Mouse (Mus musculus): ENCODE results near the gene Lrrc17. TPM values are rescaled to one million over a fixed set of nuclear protein-coding genes. Genes with fewer than 3 reads are reported as not detected.

Gene Lrrc17
- polyA plus RNA-seq, 1 experiment from 2014 or later: 5.9 TPM

GRCm38 (mm10) chr5:21547005-21547404 is 3.6 kb downstream of the Lrrc17 start:
- Histone ChIP-seq H3K9ac (ENCODE audit: low read depth, low read length) (no peak overlapping the region), H3K27ac (ENCODE audit: low read depth, low read length) (no peak overlapping the region), H3K36me3 (ENCODE audit: control insufficient read depth, insufficient read depth, low read length) (no peaks in the 10 kb centered on the region), H3K27me3 (replicated peaks; ENCODE audit: control insufficient read depth, insufficient read depth, low read length) (no peaks in the 10 kb centered on the region), H3K4me2 (no peak overlapping the region), H3K4me3 (ENCODE audit: low read depth, low read length) (no peak overlapping the region), H3K9me3 (ENCODE audit: control insufficient read depth, low read length) (no peaks in the 10 kb centered on the region), H3K4me1 (replicated peaks; ENCODE audit: control insufficient read depth, insufficient read depth, low read length) (no peaks in the 10 kb centered on the region)
- no peak for ATAC-seq (replicated peaks; ENCODE audit: low FRiP score)
- no peak for DNase-seq (ENCODE audit: low spot score)
- 66% methylated on average over 8 of the region's 8 CpGs for WGBS

DNA sequence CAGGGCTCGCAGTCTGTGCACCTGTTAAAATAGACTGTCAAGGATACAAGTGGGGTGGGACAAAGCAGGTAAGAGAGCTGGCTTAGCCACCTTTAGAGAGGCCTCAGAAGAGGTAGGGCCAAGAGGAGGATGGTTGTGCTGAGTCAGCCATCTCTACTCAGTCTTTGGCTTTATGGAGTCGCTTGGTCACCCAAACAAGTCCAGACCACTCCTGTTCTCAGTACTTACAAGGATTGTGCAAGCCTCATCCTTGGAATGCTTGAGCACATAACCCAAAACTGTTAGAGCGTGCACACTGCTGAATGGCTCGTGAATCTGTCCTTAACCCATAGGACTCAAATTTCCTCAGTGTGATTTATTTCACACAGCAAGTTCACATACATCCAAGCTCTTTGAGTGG is 10.3 kb downstream of the Lrrc17 start:
- 83% methylated on average over 4 of the region's 4 CpGs for WGBS
- H3K9me3 ChIP-seq (ENCODE audit: control insufficient read depth, low read length): no peaks in the 10 kb centered on the region
- no peaks in the 10 kb centered on the region for H3K27me3 ChIP-seq (replicated peaks; ENCODE audit: control insufficient read depth, insufficient read depth, low read length)
- H3K9ac ChIP-seq (ENCODE audit: low read depth, low read length): no peak overlapping the region
- no peak for DNase-seq (ENCODE audit: low spot score)
- no peaks in the 10 kb centered on the region for H3K4me1 ChIP-seq (replicated peaks; ENCODE audit: control insufficient read depth, insufficient read depth, low read length)
- H3K4me2 ChIP-seq: no peak overlapping the region
- no peak for ATAC-seq (replicated peaks; ENCODE audit: low FRiP score)
- no peak overlapping the region for H3K27ac ChIP-seq (ENCODE audit: low read depth, low read length)
- H3K36me3 ChIP-seq (ENCODE audit: control insufficient read depth, insufficient read depth, low read length): no peaks in the 10 kb centered on the region
- no peak overlapping the region for H3K4me3 ChIP-seq (ENCODE audit: low read depth, low read length)

DNA sequence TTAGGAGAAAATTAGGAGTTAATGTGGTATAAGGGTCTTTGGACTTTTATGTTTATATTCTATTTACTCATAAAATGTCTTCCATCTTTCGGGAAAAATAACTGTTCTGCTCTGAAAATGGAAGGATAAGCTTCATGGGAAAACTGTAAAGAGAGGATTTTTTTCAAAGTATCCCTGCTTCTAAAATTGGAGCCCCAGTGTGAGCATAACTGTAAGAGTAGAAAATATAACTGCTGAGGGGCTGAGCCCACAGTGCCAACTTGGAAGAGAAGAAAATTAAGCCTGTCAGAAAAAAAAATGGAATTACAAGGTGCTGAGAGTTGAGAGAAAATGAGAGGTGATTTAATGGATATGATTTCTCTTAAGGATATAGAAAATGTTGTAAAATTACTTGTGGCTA is 11.4 kb downstream of the Lrrc17 start:
- no peak overlapping the region for H3K4me2 ChIP-seq
- H3K9me3 ChIP-seq (ENCODE audit: control insufficient read depth, low read length): no peaks in the 10 kb centered on the region
- no peaks in the 10 kb centered on the region for H3K27me3 ChIP-seq (replicated peaks; ENCODE audit: control insufficient read depth, insufficient read depth, low read length)
- WGBS: 68% methylated on average over 1 of the region's 1 CpGs
- DNase-seq (ENCODE audit: low spot score): no peak
- no peaks in the 10 kb centered on the region for H3K4me1 ChIP-seq (replicated peaks; ENCODE audit: control insufficient read depth, insufficient read depth, low read length)
- no peak overlapping the region for H3K27ac ChIP-seq (ENCODE audit: low read depth, low read length)
- no peak overlapping the region for H3K4me3 ChIP-seq (ENCODE audit: low read depth, low read length)
- no peak overlapping the region for H3K9ac ChIP-seq (ENCODE audit: low read depth, low read length)
- ATAC-seq (replicated peaks; ENCODE audit: low FRiP score): no peak
- H3K36me3 ChIP-seq (ENCODE audit: control insufficient read depth, insufficient read depth, low read length): no peaks in the 10 kb centered on the region

- no peaks in the 10 kb centered on the region for H3K36me3 ChIP-seq (ENCODE audit: control insufficient read depth, insufficient read depth, low read length)
- H3K9ac ChIP-seq (ENCODE audit: low read depth, low read length): no peak overlapping the region
- ATAC-seq (replicated peaks; ENCODE audit: low FRiP score) (no peak), DNase-seq (ENCODE audit: low spot score) (no peak)
- 80% methylated on average over 3 of the region's 3 CpGs for WGBS
- H3K27me3 ChIP-seq (replicated peaks; ENCODE audit: control insufficient read depth, insufficient read depth, low read length): no peaks in the 10 kb centered on the region
- no peaks in the 10 kb centered on the region for H3K9me3 ChIP-seq (ENCODE audit: control insufficient read depth, low read length)
- H3K27ac ChIP-seq (ENCODE audit: low read depth, low read length): no peak overlapping the region
- H3K4me3 ChIP-seq (ENCODE audit: low read depth, low read length): no peak overlapping the region
- H3K4me1 ChIP-seq (replicated peaks; ENCODE audit: control insufficient read depth, insufficient read depth, low read length): no peaks in the 10 kb centered on the region
- no peak overlapping the region for H3K4me2 ChIP-seq
Observed at GRCm38 (mm10) chr5:21556502-21556901, 13.1 kb downstream of the Lrrc17 start.

DNA sequence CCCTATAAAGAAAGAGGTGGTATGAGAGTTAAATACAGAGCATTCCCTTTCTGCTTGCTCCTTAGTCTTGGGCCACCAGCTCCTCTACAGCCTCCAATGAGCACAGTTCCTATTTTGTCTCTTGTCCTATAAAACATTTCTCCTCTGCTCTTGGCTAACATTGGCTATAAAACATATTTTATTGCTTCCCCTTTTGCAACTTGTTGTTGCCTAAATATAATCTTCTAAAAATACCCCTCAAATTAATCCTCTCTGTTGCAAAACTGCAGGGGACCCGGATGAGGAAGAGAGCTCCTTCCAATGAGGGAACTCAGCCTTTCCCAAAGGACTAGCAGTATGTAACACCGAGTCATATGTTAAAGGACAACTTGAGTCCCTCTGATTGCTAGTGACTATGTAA is 20.6 kb downstream of the Lrrc17 start:
- Histone ChIP-seq H3K9ac (ENCODE audit: low read depth, low read length) (no peak overlapping the region), H3K4me2 (no peak overlapping the region), H3K4me3 (ENCODE audit: low read depth, low read length) (no peak overlapping the region), H3K4me1 (replicated peaks; ENCODE audit: control insufficient read depth, insufficient read depth, low read length) (no peaks in the 10 kb centered on the region), H3K27me3 (replicated peaks; ENCODE audit: control insufficient read depth, insufficient read depth, low read length) (no peaks in the 10 kb centered on the region), H3K27ac (ENCODE audit: low read depth, low read length) (no peak overlapping the region), H3K9me3 (ENCODE audit: control insufficient read depth, low read length) (no peaks in the 10 kb centered on the region), H3K36me3 (ENCODE audit: control insufficient read depth, insufficient read depth, low read length) (no peaks in the 10 kb centered on the region)
- DNase-seq (ENCODE audit: low spot score) (no peak), ATAC-seq (replicated peaks; ENCODE audit: low FRiP score) (no peak)
- 68% methylated on average over 2 of the region's 2 CpGs for WGBS

GRCm38 (mm10) chr5:21565392-21566065 is 22.2 kb downstream of the Lrrc17 start:
- Histone ChIP-seq H3K36me3 (ENCODE audit: control insufficient read depth, insufficient read depth, low read length) (no peaks in the 10 kb centered on the region), H3K9me3 (ENCODE audit: control insufficient read depth, low read length) (no peaks in the 10 kb centered on the region), H3K4me1 (replicated peaks; ENCODE audit: control insufficient read depth, insufficient read depth, low read length) (no peaks in the 10 kb centered on the region), H3K27ac (ENCODE audit: low read depth, low read length) (no peak overlapping the region), H3K4me2 (no peak overlapping the region), H3K27me3 (replicated peaks; ENCODE audit: control insufficient read depth, insufficient read depth, low read length) (no peaks in the 10 kb centered on the region), H3K9ac (ENCODE audit: low read depth, low read length) (no peak overlapping the region), H3K4me3 (ENCODE audit: low read depth, low read length) (no peak overlapping the region)
- no peak for ATAC-seq (replicated peaks; ENCODE audit: low FRiP score)
- DNase-seq (ENCODE audit: low spot score): no peak
- WGBS: 88% methylated on average over 9 of the region's 9 CpGs

- DNase-seq (ENCODE audit: low spot score): no peak
Observed at GRCm38 (mm10) chr5:21567784-21568183, 24.4 kb downstream of the Lrrc17 start.

GRCm38 (mm10) chr5:21572764-21573416 is 29.5 kb downstream of the Lrrc17 start:
- no peaks in the 10 kb centered on the region for H3K27me3 ChIP-seq (replicated peaks; ENCODE audit: control insufficient read depth, insufficient read depth, low read length)
- ATAC-seq (replicated peaks; ENCODE audit: low FRiP score) (no peak), DNase-seq (ENCODE audit: low spot score) (no peak)
- no peaks in the 10 kb centered on the region for H3K9me3 ChIP-seq (ENCODE audit: control insufficient read depth, low read length)
- 0 out of 2 replicates have a peak, but pooled peaks cover 5% of the 10 kb centered on the region for H3K4me1 ChIP-seq (replicated peaks; ENCODE audit: control insufficient read depth, insufficient read depth, low read length)
- no peak overlapping the region for H3K9ac ChIP-seq (ENCODE audit: low read depth, low read length)
- H3K4me3 ChIP-seq (ENCODE audit: low read depth, low read length): no peak overlapping the region
- no peak overlapping the region for H3K4me2 ChIP-seq
- WGBS: 70% methylated on average over 3 of the region's 3 CpGs
- H3K36me3 ChIP-seq (ENCODE audit: control insufficient read depth, insufficient read depth, low read length): no peaks in the 10 kb centered on the region
- no peak overlapping the region for H3K27ac ChIP-seq (ENCODE audit: low read depth, low read length)

More at GRCm38 (mm10) chr5:21567784-21568183, 24.4 kb downstream of the Lrrc17 start:
- Histone ChIP-seq H3K27ac (ENCODE audit: low read depth, low read length) (no peak overlapping the region), H3K9me3 (ENCODE audit: control insufficient read depth, low read length) (no peaks in the 10 kb centered on the region), H3K27me3 (replicated peaks; ENCODE audit: control insufficient read depth, insufficient read depth, low read length) (no peaks in the 10 kb centered on the region), H3K4me2 (no peak overlapping the region), H3K36me3 (ENCODE audit: control insufficient read depth, insufficient read depth, low read length) (no peaks in the 10 kb centered on the region), H3K4me3 (ENCODE audit: low read depth, low read length) (no peak overlapping the region), H3K9ac (ENCODE audit: low read depth, low read length) (no peak overlapping the region), H3K4me1 (replicated peaks; ENCODE audit: control insufficient read depth, insufficient read depth, low read length) (no peaks in the 10 kb centered on the region)
- 75% methylated on average over 1 of the region's 1 CpGs for WGBS
- no peak for ATAC-seq (replicated peaks; ENCODE audit: low FRiP score)

All from liver, embryonic 11.5 days (tissue).